Mouse (Mus musculus) liver, embryonic 16.5 days (tissue): ENCODE measurements around the gene Gm4952. TPM values are rescaled to one million over a fixed set of nuclear protein-coding genes. Genes with fewer than 3 reads are reported as not detected.
A peak's percentile ranks its signal among the peaks of the same experiment; 100 is the strongest.

ENCODE experiments used
- ATAC-seq: fragments of 200-750 bp; cut with Nextera tagmentation; 2 replicates; pipeline ENCODE4 v1.8.0; 2017; ENCODE audit warnings: low read depth, mild to moderate bottlenecking, moderate number of reproducible peaks, moderate library complexity
- H3K27ac ChIP-seq: fragments of 300-500 bp; sonication (generic); 2 replicates; pipeline ENCODE4 v1.5.1; 2014; ENCODE audit warnings: mild to moderate bottlenecking, low read length
- H3K27me3 ChIP-seq: fragments of 300-500 bp; sonication (generic); 2 replicates; pipeline ENCODE4 v1.6.1; 2014; ENCODE audit warnings: low read depth, low read length, mixed read lengths; ENCODE audit not compliant: control insufficient read depth, insufficient read depth
- H3K36me3 ChIP-seq: fragments of 300-500 bp; sonication (generic); 2 replicates; pipeline ENCODE4 v1.6.1; 2014; ENCODE audit warnings: mild to moderate bottlenecking; ENCODE audit not compliant: control insufficient read depth, insufficient read depth
- H3K4me1 ChIP-seq: fragments of 300-500 bp; sonication (generic); 2 replicates; pipeline ENCODE4 v1.6.1; 2014; ENCODE audit warnings: low read depth, low read length, mixed read lengths; ENCODE audit not compliant: control insufficient read depth
- H3K4me2 ChIP-seq: fragments of 300-500 bp; sonication (generic); 2 replicates; pipeline ENCODE4 v1.6.1; 2014; ENCODE audit warnings: low read depth, low read length, mixed read lengths
- H3K4me3 ChIP-seq: fragments of 300-500 bp; sonication (generic); 2 replicates; pipeline ENCODE4 v1.5.1; 2014; ENCODE audit warnings: low read depth, mild to moderate bottlenecking, low read length
- H3K9ac ChIP-seq: fragments of 300-500 bp; sonication (generic); 2 replicates; pipeline ENCODE4 v1.6.1; 2014; ENCODE audit warnings: low read depth, low read length
- H3K9me3 ChIP-seq: fragments of 300-500 bp; sonication (generic); replicated peaks from 2 replicates; pipeline ENCODE4 v1.6.1; 2016; ENCODE audit warnings: low read length; ENCODE audit not compliant: control insufficient read depth
- WGBS: fragments of 180-500 bp; shearing (Covaris S2); extraction: QIAGEN DNeasy Blood & Tissue Kit; methylation state at CpG from one replicate; pipeline ENCODE4 v1.1.7; 2014; ENCODE audit not compliant: insufficient replicate concordance; 5-methylcytosine and 5-hydroxymethylcytosine counted together
- polyA plus RNA-seq: library from polyadenylated mRNA; unstranded; fragments of >200 nt; fragmentation: Nextera tagmentation; extraction: Ambion mirVana; gene quantifications from 2 replicates; pipeline ENCODE4 v1.2.1, GENCODE M21; 2015

The Gm4952 gene
- polyA plus RNA-seq, 1 experiment from 2014 or later: 22.6 TPM

GRCm38 (mm10) chr19:12573266-12574011 is 26.3 kb upstream of the Gm4952 start:
- ATAC-seq: peak; percentile 100
- peaks cover 7% of the 10 kb centered on the region for H3K36me3 ChIP-seq
- H3K9ac ChIP-seq: peak overlapping the region; percentile 80
- no peaks in the 10 kb centered on the region for H3K9me3 ChIP-seq
- peak overlapping the region; percentile 86 for H3K27ac ChIP-seq
- H3K27me3 ChIP-seq: no peaks in the 10 kb centered on the region
- peaks cover 16% of the 10 kb centered on the region for H3K4me1 ChIP-seq
- peak overlapping the region; percentile 80 for H3K4me3 ChIP-seq
- H3K4me2 ChIP-seq: peak overlapping the region; percentile 69
- 4% methylated on average over 14 of the region's 14 CpGs for WGBS

GRCm38 (mm10) chr19:12574012-12574407 is 25.8 kb upstream of the Gm4952 start:
- Histone ChIP-seq H3K9me3 (no peaks in the 10 kb centered on the region), H3K9ac (peak overlapping the region; percentile 80), H3K4me1 (peaks cover 16% of the 10 kb centered on the region), H3K27ac (peak overlapping the region; percentile 86), H3K4me3 (peak overlapping the region; percentile 80), H3K27me3 (no peaks in the 10 kb centered on the region), H3K4me2 (peak overlapping the region; percentile 69), H3K36me3 (peaks cover 7% of the 10 kb centered on the region)
- 3% methylated on average over 5 of the region's 5 CpGs for WGBS
- peak; percentile 4; the same call in 1 of the 2 replicates for ATAC-seq

GRCm38 (mm10) chr19:12575107-12575506 is 24.7 kb upstream of the Gm4952 start:
- Histone ChIP-seq H3K27me3 (no peaks in the 10 kb centered on the region), H3K9ac (peak overlapping the region; percentile 80; the same call in 1 of the 2 replicates), H3K4me1 (peaks cover 16% of the 10 kb centered on the region), H3K36me3 (peaks cover 7% of the 10 kb centered on the region), H3K27ac (no peak overlapping the region), H3K4me3 (peak overlapping the region; percentile 80), H3K9me3 (no peaks in the 10 kb centered on the region), H3K4me2 (peak overlapping the region; percentile 69)
- 64% methylated on average over 7 of the region's 7 CpGs for WGBS
- no peak for ATAC-seq

GRCm38 (mm10) chr19:12575514-12575913 is 24.3 kb upstream of the Gm4952 start:
- H3K4me3 ChIP-seq: peak overlapping the region; percentile 80
- 70% methylated on average over 2 of the region's 2 CpGs for WGBS
- no peak overlapping the region for H3K27ac ChIP-seq
- H3K36me3 ChIP-seq: peaks cover 7% of the 10 kb centered on the region
- H3K27me3 ChIP-seq: no peaks in the 10 kb centered on the region
- H3K4me2 ChIP-seq: peak overlapping the region; percentile 69
- ATAC-seq: no peak
- peaks cover 16% of the 10 kb centered on the region for H3K4me1 ChIP-seq
- peak overlapping the region; percentile 24; the same call in 1 of the 2 replicates for H3K9ac ChIP-seq
- H3K9me3 ChIP-seq: no peaks in the 10 kb centered on the region

- Histone ChIP-seq H3K27ac (no peak overlapping the region), H3K4me3 (no peak overlapping the region), H3K4me1 (peaks cover 16% of the 10 kb centered on the region), H3K27me3 (no peaks in the 10 kb centered on the region), H3K36me3 (peaks cover 7% of the 10 kb centered on the region), H3K9me3 (no peaks in the 10 kb centered on the region), H3K9ac (no peak overlapping the region), H3K4me2 (no peak overlapping the region)
- 60% methylated on average over 2 of the region's 2 CpGs for WGBS
- ATAC-seq: no peak
Observed at GRCm38 (mm10) chr19:12576639-12577038, 23.1 kb upstream of the Gm4952 start.

- H3K9me3 ChIP-seq: no peaks in the 10 kb centered on the region
- 48% methylated on average over 4 of the region's 4 CpGs for WGBS
- H3K4me2 ChIP-seq: no peak overlapping the region
- no peak overlapping the region for H3K9ac ChIP-seq
- no peaks in the 10 kb centered on the region for H3K4me1 ChIP-seq
- no peak for ATAC-seq
- H3K27me3 ChIP-seq: no peaks in the 10 kb centered on the region
- H3K36me3 ChIP-seq: peaks cover 27% of the 10 kb centered on the region
- H3K27ac ChIP-seq: no peak overlapping the region
- H3K4me3 ChIP-seq: no peak overlapping the region
Observed at GRCm38 (mm10) chr19:12585310-12585709, 14.5 kb upstream of the Gm4952 start.

- WGBS: 11% methylated on average over 1 of the region's 1 CpGs
- peaks cover 3% of the 10 kb centered on the region; the same call in 1 of the 2 replicates for H3K4me1 ChIP-seq
- H3K4me3 ChIP-seq: no peak overlapping the region
- H3K27ac ChIP-seq: no peak overlapping the region
- no peak overlapping the region for H3K4me2 ChIP-seq
- H3K9ac ChIP-seq: no peak overlapping the region
- peaks cover 7% of the 10 kb centered on the region for H3K27me3 ChIP-seq
- H3K9me3 ChIP-seq: no peaks in the 10 kb centered on the region
- H3K36me3 ChIP-seq: peaks cover 13% of the 10 kb centered on the region
- ATAC-seq: no peak
Observed at GRCm38 (mm10) chr19:12591908-12592307, 7.9 kb upstream of the Gm4952 start.

- ATAC-seq: no peak
- Histone ChIP-seq H3K27me3 (peaks cover 7% of the 10 kb centered on the region), H3K4me3 (no peak overlapping the region), H3K27ac (no peak overlapping the region), H3K4me1 (peaks cover 3% of the 10 kb centered on the region; the same call in 1 of the 2 replicates), H3K9ac (no peak overlapping the region), H3K36me3 (no peaks in the 10 kb centered on the region), H3K9me3 (no peaks in the 10 kb centered on the region), H3K4me2 (no peak overlapping the region; the same call in 1 of the 2 replicates)
- 42% methylated on average over 2 of the region's 2 CpGs for WGBS
Observed at GRCm38 (mm10) chr19:12595135-12595529, 4.6 kb upstream of the Gm4952 start.

- H3K36me3 ChIP-seq: no peaks in the 10 kb centered on the region
- H3K9ac ChIP-seq: peak overlapping the region; percentile 62
- H3K4me2 ChIP-seq: peak overlapping the region; percentile 70
- peaks cover 7% of the 10 kb centered on the region for H3K27me3 ChIP-seq
- WGBS: under 1% methylated on average over 49 of the region's 49 CpGs
- ATAC-seq: peak; percentile 83
- H3K27ac ChIP-seq: peak overlapping the region; percentile 74
- peaks cover 3% of the 10 kb centered on the region; the same call in 1 of the 2 replicates for H3K4me1 ChIP-seq
- peak overlapping the region; percentile 65 for H3K4me3 ChIP-seq
- no peaks in the 10 kb centered on the region for H3K9me3 ChIP-seq
Observed at GRCm38 (mm10) chr19:12595530-12596289, 4.1 kb upstream of the Gm4952 start.
